Mouse (Mus musculus): ENCODE results near the gene Adamts18.

DNA sequence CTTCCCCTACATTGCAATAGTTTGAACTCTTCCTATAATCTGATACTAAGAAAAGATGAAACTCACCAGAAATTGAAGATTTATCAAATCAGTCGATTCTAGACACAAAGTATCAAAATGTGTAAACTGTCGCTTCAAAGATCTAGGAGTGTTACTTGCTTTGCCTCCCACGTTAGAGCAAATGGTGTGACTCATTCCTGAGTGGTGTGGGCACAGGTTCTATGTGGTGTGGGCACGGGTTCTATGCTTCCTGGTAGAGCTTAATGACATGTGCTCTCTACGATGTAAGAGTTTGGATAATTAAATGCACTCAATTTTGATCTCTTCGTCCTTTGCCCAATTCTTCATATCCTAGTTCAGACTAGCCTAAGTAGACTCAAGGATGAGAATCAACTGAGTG is 23.9 kb upstream of the Adamts18 start:
- no peak for TF ChIP-seq GATA1 (IDR thresholded peaks at IDR 0.05; ENCODE audit: borderline replicate concordance, low read length)
- no peak for TF ChIP-seq FLI1 (IDR thresholded peaks at IDR 0.05; ENCODE audit: low read length)
